Mouse (Mus musculus) stomach, postnatal 0 days (tissue): ENCODE results near the gene Snapin. TPM values are rescaled to one million over a fixed set of nuclear protein-coding genes. Genes with fewer than 3 reads are reported as not detected.

ENCODE experiments used
- ATAC-seq: fragments of 200-750 bp; cut with Nextera tagmentation; 2 replicates; pipeline ENCODE4 v1.8.0; 2017; ENCODE audit not compliant: low FRiP score, low TSS enrichment
- DNase-seq: peaks from one replicate; pipeline ENCODE4 v3.0.0-alpha.2; 2016; ENCODE audit warnings: low spot score
- H3K27ac ChIP-seq: fragments of 300-500 bp; sonication (generic); replicated peaks from 2 replicates; pipeline ENCODE4 v1.5.1; 2014; ENCODE audit warnings: mild to moderate bottlenecking, control low read depth
- H3K27me3 ChIP-seq: fragments of 300-500 bp; sonication (generic); 2 replicates; pipeline ENCODE4 v1.6.1; 2014; ENCODE audit warnings: low read length; ENCODE audit not compliant: control insufficient read depth, insufficient read depth
- H3K36me3 ChIP-seq: fragments of 300-500 bp; sonication (generic); 2 replicates; pipeline ENCODE4 v1.6.1; 2014; ENCODE audit warnings: low read length, mixed read lengths; ENCODE audit not compliant: control insufficient read depth, insufficient read depth
- H3K4me1 ChIP-seq: fragments of 300-500 bp; sonication (generic); replicated peaks from 2 replicates; pipeline ENCODE4 v1.6.1; 2014; ENCODE audit warnings: antibody characterized with exemption; ENCODE audit not compliant: control insufficient read depth, insufficient read depth
- H3K4me2 ChIP-seq: fragments of 300-500 bp; sonication (generic); replicated peaks from 2 replicates; pipeline ENCODE4 v1.6.1; 2014; ENCODE audit warnings: low read depth, mild to moderate bottlenecking, control low read depth, moderate library complexity
- H3K4me3 ChIP-seq: fragments of 300-500 bp; sonication (generic); 2 replicates; pipeline ENCODE4 v1.5.1; 2014; ENCODE audit warnings: low read depth, low read length, control low read depth
- H3K9ac ChIP-seq: fragments of 300-500 bp; sonication (generic); 2 replicates; pipeline ENCODE4 v1.6.1; 2014; ENCODE audit warnings: mild to moderate bottlenecking, low read length, control low read depth, mixed read lengths
- H3K9me3 ChIP-seq: fragments of 300-500 bp; sonication (generic); 2 replicates; pipeline ENCODE4 v1.6.1; 2016; ENCODE audit warnings: low read length; ENCODE audit not compliant: control insufficient read depth
- CTCF ChIP-seq: IDR thresholded peaks from 2 replicates; pipeline ENCODE4 v1.5.1; 2016; ENCODE audit warnings: antibody characterized with exemption, low read depth, mild to moderate bottlenecking, moderate library complexity
- EP300 ChIP-seq: optimal IDR thresholded peaks from 2 replicates; pipeline ENCODE3; 2016; ENCODE audit warnings: antibody characterized with exemption
- WGBS: fragments of 180-500 bp; shearing (Covaris S2); extraction: QIAGEN DNeasy Blood & Tissue Kit; methylation state at CpG from one replicate; pipeline ENCODE4 v1.1.7; 2014; 5-methylcytosine and 5-hydroxymethylcytosine counted together
- polyA plus RNA-seq: library from polyadenylated mRNA; unstranded; fragments of >200 nt; fragmentation: Nextera tagmentation; extraction: Ambion mirVana; gene quantifications from 2 replicates; pipeline ENCODE4 v1.2.1, GENCODE M21; 2015

Gene Snapin
- polyA plus RNA-seq, 1 experiment from 2014 or later = 63.4 TPM

DNA sequence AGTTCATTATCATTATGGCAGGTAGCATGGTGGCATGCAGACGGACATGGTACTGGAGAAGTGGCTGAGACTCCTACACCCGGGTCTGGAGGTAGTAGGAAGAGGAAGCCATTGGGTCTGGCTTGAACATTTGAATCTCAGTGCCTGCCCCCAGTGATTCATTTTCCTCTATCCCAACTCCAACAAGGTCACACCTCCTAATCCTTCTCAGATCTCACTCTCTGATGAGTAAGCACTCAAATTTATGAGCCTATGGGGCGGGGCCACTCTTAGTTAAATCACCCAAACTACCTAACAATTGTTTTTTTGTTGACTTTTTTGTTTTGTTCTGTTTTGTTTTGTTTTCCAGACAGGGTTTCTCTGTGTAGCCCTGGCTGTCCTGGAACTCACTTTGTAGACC lies 46.9 kb downstream of the Snapin start:
- WGBS = 92% methylated on average over 3 of the region's 3 CpGs
- no peak overlapping the region for H3K9ac ChIP-seq
- H3K27ac ChIP-seq = no peak overlapping the region
- H3K4me1 ChIP-seq = peaks cover 3% of the 10 kb centered on the region; the same call in 1 of the 2 replicates
- no peak overlapping the region for H3K4me3 ChIP-seq
- no peak for DNase-seq
- no peaks in the 10 kb centered on the region for H3K27me3 ChIP-seq
- no peak for ATAC-seq
- H3K36me3 ChIP-seq = no peaks in the 10 kb centered on the region
- TF ChIP-seq EP300 = no peak
- TF ChIP-seq CTCF = no peak
- no peaks in the 10 kb centered on the region for H3K9me3 ChIP-seq
- no peak overlapping the region for H3K4me2 ChIP-seq

GRCm38 (mm10) chr3:90440756-90441155 lies 50.1 kb downstream of the Snapin start:
- 72% methylated on average over 2 of the region's 2 CpGs for WGBS
- no peak for ATAC-seq
- no peak for DNase-seq
- H3K9ac ChIP-seq = no peak overlapping the region
- no peak overlapping the region for H3K4me3 ChIP-seq
- H3K27ac ChIP-seq = no peak overlapping the region
- no peaks in the 10 kb centered on the region for H3K27me3 ChIP-seq
- no peak for TF ChIP-seq CTCF
- TF ChIP-seq EP300 = no peak
- H3K4me2 ChIP-seq = no peak overlapping the region
- H3K36me3 ChIP-seq = no peaks in the 10 kb centered on the region
- H3K9me3 ChIP-seq = no peaks in the 10 kb centered on the region
- H3K4me1 ChIP-seq = peaks cover 2% of the 10 kb centered on the region; the same call in 1 of the 2 replicates

Other genes with a start within 250 kb of the Snapin start
- 41.9 TPM in 2 replicates for gene Creb3l4, start 247.5 kb downstream of the Snapin start, polyA plus RNA-seq
- 95.4 and 102 TPM in 2 replicates for gene Slc39a1, start 242.9 kb downstream of the Snapin start, polyA plus RNA-seq
- 8.9 and 11.8 TPM in 2 replicates for gene Crtc2, start 236.9 kb downstream of the Snapin start, polyA plus RNA-seq
- gene Dennd4b, start 225.8 kb downstream of the Snapin start, polyA plus RNA-seq = 0.95 and 1.1 TPM in 2 replicates
- 4.0 and 4.8 TPM in 2 replicates for gene Gatad2b, start 197.9 kb downstream of the Snapin start, polyA plus RNA-seq
- gene Slc27a3, start 101.1 kb downstream of the Snapin start, polyA plus RNA-seq = 4.7 and 5.3 TPM in 2 replicates
- gene Ints3, start 57.4 kb downstream of the Snapin start, polyA plus RNA-seq = 9.2 and 9.7 TPM in 2 replicates
- gene Npr1, start 25.2 kb downstream of the Snapin start, polyA plus RNA-seq = 3.0 and 3.6 TPM in 2 replicates
- gene Ilf2, start 14.9 kb downstream of the Snapin start, polyA plus RNA-seq = 55.9 and 57.6 TPM in 2 replicates
- gene Chtop, start 18.5 kb upstream of the Snapin start, polyA plus RNA-seq = 72.2 and 74.2 TPM in 2 replicates
- gene S100a1, start 23.4 kb upstream of the Snapin start, polyA plus RNA-seq = 386 TPM in 2 replicates
- 66.7 and 73.6 TPM in 2 replicates for gene S100a13, start 23.4 kb upstream of the Snapin start, polyA plus RNA-seq
- 271 and 299 TPM in 2 replicates for gene S100a14, start 35.8 kb upstream of the Snapin start, polyA plus RNA-seq
- 559 and 590 TPM in 2 replicates for gene S100a16, start 46.2 kb upstream of the Snapin start, polyA plus RNA-seq
- 1.2 and 2.1 TPM in 2 replicates for gene S100a3, start 69.5 kb upstream of the Snapin start, polyA plus RNA-seq
- gene S100a2, start 99.2 kb upstream of the Snapin start, polyA plus RNA-seq = 0.65 and 1.2 TPM in 2 replicates
- gene Gm42674, start 110.9 kb upstream of the Snapin start, polyA plus RNA-seq = not detected in 2 replicates
- gene S100a4, start 112.7 kb upstream of the Snapin start, polyA plus RNA-seq = 12.1 and 17.4 TPM in 2 replicates
- 9.6 and 10.5 TPM in 2 replicates for gene S100a5, start 117.5 kb upstream of the Snapin start, polyA plus RNA-seq
- 3,650 and 3,685 TPM in 2 replicates for gene S100a6, start 121.8 kb upstream of the Snapin start, polyA plus RNA-seq
- gene S100a7a, start 163.0 kb upstream of the Snapin start, polyA plus RNA-seq = 24.5 and 27.3 TPM in 2 replicates
- 14.4 and 18.3 TPM in 2 replicates for gene S100a8, start 177.9 kb upstream of the Snapin start, polyA plus RNA-seq
- 56.6 and 65.4 TPM in 2 replicates for gene S100a9, start 204.7 kb upstream of the Snapin start, polyA plus RNA-seq
- gene Pglyrp4, start 235.9 kb upstream of the Snapin start, polyA plus RNA-seq = 0.33 and 0.50 TPM in 2 replicates